In genomic region chr3:50375477-50375876, GRCm38 (mm10) we compare ENCODE assay signal across 22 mouse cellular contexts.
DNase-seq lines count a peak whose midpoint lies in the region; ATAC-seq and TF ChIP-seq lines count a peak whose summit lies in the region.
"Had no signal": no experiment of that assay in that cellular context is flagged by ENCODE, and none has a peak within 500 bp of the region (broad histone marks: within the 10 kb centered on the region; RNA-seq: fewer than 3 reads in every experiment).

No protein-coding gene starts in this region.

- no peak overlapping the region for H3K9ac ChIP-seq in forebrain, embryonic 16.5 days (replicated peaks; ENCODE audit: low read depth, low read length)
- no peak overlapping the region for H3K9ac ChIP-seq in forebrain, embryonic 13.5 days
- H3K9ac ChIP-seq: embryonic facial prominence, embryonic 12.5 days; limb, embryonic 15.5 days; midbrain, embryonic 12.5 days had no signal

- H3K36me3 ChIP-seq in forebrain, embryonic 16.5 days (ENCODE audit: control insufficient read depth, insufficient read depth), result no peaks in the 10 kb centered on the region
- no peaks in the 10 kb centered on the region for H3K36me3 ChIP-seq in forebrain, embryonic 13.5 days (ENCODE audit: poor library complexity, severe bottlenecking)
- H3K36me3 ChIP-seq: embryonic facial prominence, embryonic 12.5 days; limb, embryonic 15.5 days; midbrain, embryonic 12.5 days had no signal

- no peaks in the 10 kb centered on the region for H3K4me1 ChIP-seq in forebrain, embryonic 16.5 days (replicated peaks; ENCODE audit: control insufficient read depth, insufficient read depth, low read length)
- H3K4me1 ChIP-seq in forebrain, embryonic 13.5 days, result no peaks in the 10 kb centered on the region
- H3K4me1 ChIP-seq: embryonic facial prominence, embryonic 12.5 days; midbrain, embryonic 12.5 days had no signal

- intact Hi-C loops in left cerebral cortex, adult 2 months (cut with DNase I), result loop anchor here (5.0 kb wide), 1 partner anchor 53 kb away; no protein-coding TSS in a partner anchor

- H3K27me3 ChIP-seq in forebrain, embryonic 16.5 days (replicated peaks; ENCODE audit: control insufficient read depth, insufficient read depth, low read length), result no peaks in the 10 kb centered on the region
- no peaks in the 10 kb centered on the region for H3K27me3 ChIP-seq in forebrain, embryonic 13.5 days
- H3K27me3 ChIP-seq: embryonic facial prominence, embryonic 12.5 days; limb, embryonic 15.5 days; midbrain, embryonic 12.5 days had no signal

- peak; percentile 49; the same call in 1 of the 2 replicates for ATAC-seq in forebrain, embryonic 16.5 days
- no peak for ATAC-seq in forebrain, embryonic 13.5 days
- ATAC-seq: activated CD4-positive, CD25-positive, alpha-beta regulatory T cell, adult 4 months; Patski had no signal

- DNase-seq in layer of hippocampus, adult 2 months (ENCODE audit: low spot score in 2 of 2), result no peak
- no peak for DNase-seq in layer of hippocampus, postnatal 25 days (ENCODE audit: extremely low spot score in 1 of 2, low spot score in 1 of 2)
- DNase-seq in retina, postnatal 1 day, result peak; percentile 8
- DNase-seq in retina, embryonic 14.5 days (ENCODE audit: low spot score), result no peak
- DNase-seq in urinary bladder, adult 18-20 months (ENCODE audit: low spot score in 2 of 2), result no peak
- DNase-seq in left cerebral cortex, adult 2 months (ENCODE audit: extremely low spot score in 1 of 2, low spot score in 2 of 2), result no peak
- DNase-seq: adrenal gland, postnatal 14 days; B cell, adult 2 months; cerebellum, adult 8-10 months; heart, postnatal 14 days; kidney, postnatal 10 days; lung, postnatal 4 days; right cerebral cortex, postnatal 25 days; thymus, postnatal 4 days had no signal

- no peak overlapping the region for H3K27ac ChIP-seq in forebrain, embryonic 16.5 days (ENCODE audit: low read length)
- H3K27ac ChIP-seq in forebrain, embryonic 13.5 days, result no peak overlapping the region
- H3K27ac ChIP-seq in layer of hippocampus, adult 2 months, result no peak overlapping the region
- H3K27ac ChIP-seq in left cerebral cortex, adult 2 months, result no peak overlapping the region
- H3K27ac ChIP-seq: embryonic facial prominence, embryonic 12.5 days; limb, embryonic 15.5 days; midbrain, embryonic 12.5 days had no signal

- TF ChIP-seq CTCF in layer of hippocampus, adult 2 months (conservative IDR thresholded peaks at IDR 0.05), result peak; percentile 55
- no peak; the same call in 1 of the 2 replicates for TF ChIP-seq CTCF in left cerebral cortex, adult 2 months (IDR thresholded peaks at IDR 0.05)

- no peak overlapping the region for H3K4me2 ChIP-seq in forebrain, embryonic 16.5 days (ENCODE audit: low read length)
- H3K4me2 ChIP-seq in forebrain, embryonic 13.5 days, result no peak overlapping the region
- H3K4me2 ChIP-seq: embryonic facial prominence, embryonic 12.5 days; heart, embryonic 11.5 days; limb, embryonic 15.5 days; midbrain, embryonic 12.5 days had no signal

- H3K4me3 ChIP-seq in forebrain, embryonic 16.5 days (replicated peaks; ENCODE audit: low read length), result no peak overlapping the region
- no peak overlapping the region for H3K4me3 ChIP-seq in forebrain, embryonic 13.5 days
- H3K4me3 ChIP-seq in layer of hippocampus, adult 2 months, result no peak overlapping the region
- no peak overlapping the region for H3K4me3 ChIP-seq in left cerebral cortex, adult 2 months
- H3K4me3 ChIP-seq: embryonic facial prominence, embryonic 12.5 days; limb, embryonic 15.5 days; midbrain, embryonic 12.5 days had no signal

- H3K9me3 ChIP-seq in forebrain, embryonic 16.5 days (ENCODE audit: control insufficient read depth, low read length), result no peaks in the 10 kb centered on the region
- H3K9me3 ChIP-seq in forebrain, embryonic 13.5 days (replicated peaks), result no peaks in the 10 kb centered on the region
- H3K9me3 ChIP-seq: embryonic facial prominence, embryonic 12.5 days; limb, embryonic 15.5 days; midbrain, embryonic 12.5 days had no signal
